Mouse (Mus musculus) limb, embryonic 14.5 days (tissue): ENCODE results near the gene Klhl26. TPM values are rescaled to one million over a fixed set of nuclear protein-coding genes. Genes with fewer than 3 reads are reported as not detected.

Experiments
- ATAC-seq: fragments of 200-750 bp; cut with Nextera tagmentation; 2 replicates; pipeline ENCODE4 v1.8.0; 2017; ENCODE audit warnings: low read depth, moderate number of reproducible peaks, moderate TSS enrichment; ENCODE audit not compliant: low FRiP score
- DNase-seq: peaks from one replicate; pipeline ENCODE4 v3.0.0-alpha.2; 2015; ENCODE audit warnings: low spot score
- H3K27ac ChIP-seq: fragments of 300-500 bp; sonication (generic); replicated peaks from 2 replicates; pipeline ENCODE4 v1.5.1; 2014; ENCODE audit warnings: low read depth, mild to moderate bottlenecking, low read length, moderate library complexity, mixed read lengths
- H3K27me3 ChIP-seq: fragments of 300-500 bp; sonication (generic); 2 replicates; pipeline ENCODE4 v1.6.1; 2014; ENCODE audit warnings: low read length, mixed read lengths; ENCODE audit not compliant: control insufficient read depth, insufficient read depth
- H3K36me3 ChIP-seq: fragments of 300-500 bp; sonication (generic); 2 replicates; pipeline ENCODE4 v1.6.1; 2014; ENCODE audit warnings: mild to moderate bottlenecking, low read length, moderate library complexity, mixed read lengths; ENCODE audit not compliant: control insufficient read depth, insufficient read depth
- H3K4me1 ChIP-seq: fragments of 300-500 bp; sonication (generic); 2 replicates; pipeline ENCODE4 v1.6.1; 2014; ENCODE audit warnings: antibody characterized with exemption, low read length, mixed read lengths; ENCODE audit not compliant: control insufficient read depth, insufficient read depth
- H3K4me2 ChIP-seq: fragments of 300-500 bp; sonication (generic); replicated peaks from 2 replicates; pipeline ENCODE4 v1.6.1; 2014; ENCODE audit warnings: low read depth, mild to moderate bottlenecking, low read length, moderate library complexity; ENCODE audit not compliant: severe bottlenecking
- H3K4me3 ChIP-seq: fragments of 300-500 bp; sonication (generic); replicated peaks from 2 replicates; pipeline ENCODE4 v1.5.1; 2014; ENCODE audit warnings: low read length
- H3K9ac ChIP-seq: fragments of 300-500 bp; sonication (generic); 2 replicates; pipeline ENCODE4 v1.6.1; 2014; ENCODE audit warnings: mild to moderate bottlenecking, low read depth, low read length, moderate library complexity; ENCODE audit not compliant: severe bottlenecking
- H3K9me3 ChIP-seq: fragments of 300-500 bp; sonication (generic); 2 replicates; pipeline ENCODE4 v1.6.1; 2016; ENCODE audit warnings: low read length; ENCODE audit not compliant: control insufficient read depth
- POLR2A ChIP-seq: fragments of 200-500 bp; IDR thresholded peaks from 2 replicates; pipeline ENCODE4 v1.8.0; 2012; ENCODE audit warnings: inconsistent platforms, mild to moderate bottlenecking, moderate library complexity, borderline replicate concordance; ENCODE audit not compliant: insufficient read depth, insufficient read length; ENCODE audit errors: extremely low read depth
- WGBS: fragments of 180-500 bp; shearing (Covaris S2); extraction: QIAGEN DNeasy Blood & Tissue Kit; methylation state at CpG from one replicate; pipeline ENCODE4 v1.1.7; 2014; 5-methylcytosine and 5-hydroxymethylcytosine counted together
- polyA plus RNA-seq, 2 experiments: library from polyadenylated mRNA; depleted of rRNA in 1 of 2; stranded (reverse) in 1 of 2; unstranded in 1 of 2; fragments of >200 nt; fragmentation: Nextera tagmentation in 1 of 2; extraction: Ambion mirVana in 1 of 2; gene quantifications; 2 replicates each; pipeline versions ENCODE4 v1.2.1 to v1.2.3; 2012 to 2014

The Klhl26 gene
- polyA plus RNA-seq, 2 experiments, result 24.2 to 48.7 TPM

- H3K4me1 ChIP-seq, result peaks cover 67% of the 10 kb centered on the region
- H3K9me3 ChIP-seq, result no peaks in the 10 kb centered on the region
- DNase-seq (no peak), ATAC-seq (no peak)
- H3K4me2 ChIP-seq, result peak overlapping the region; percentile 68
- H3K36me3 ChIP-seq, result no peaks in the 10 kb centered on the region
- under 1% methylated on average over 17 of the region's 41 CpGs for WGBS
- H3K27ac ChIP-seq, result no peak overlapping the region
- H3K4me3 ChIP-seq, result peak overlapping the region; percentile 32
- peaks cover 63% of the 10 kb centered on the region for H3K27me3 ChIP-seq
- peak overlapping the region; percentile 45 for H3K9ac ChIP-seq
- no peak for TF ChIP-seq POLR2A
These were observed 12.8 kb upstream of the Klhl26 start for GRCm38 (mm10) chr8:70489576-70489975.

DNA sequence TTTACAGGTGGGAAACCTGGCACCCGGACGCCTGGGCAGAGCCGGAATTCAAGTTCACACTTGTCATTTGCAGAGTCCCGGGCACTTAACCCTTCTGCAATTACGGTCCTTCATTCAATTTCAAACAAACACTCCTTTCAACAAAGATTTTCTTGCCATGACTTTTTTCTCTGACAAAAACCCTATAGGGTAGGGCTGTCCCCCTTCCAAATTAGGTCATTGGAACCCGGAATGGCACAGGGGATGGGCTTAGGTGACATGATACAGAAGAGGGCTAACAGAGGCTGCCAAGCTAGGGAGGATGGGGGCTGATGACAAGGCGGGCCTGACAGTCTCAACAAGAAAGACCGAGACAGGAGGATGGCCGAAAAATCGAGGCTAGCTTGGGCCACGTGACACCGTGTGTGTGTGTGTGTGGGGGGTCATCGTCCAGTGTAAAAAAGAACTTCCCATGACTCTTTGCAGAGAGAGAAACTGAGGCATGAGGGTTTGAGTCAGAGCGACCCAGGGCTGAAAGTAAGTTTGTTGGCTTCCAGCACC, 12.2 kb upstream of the Klhl26 start:
- TF ChIP-seq POLR2A, result no peak
- no peak overlapping the region for H3K27ac ChIP-seq
- H3K27me3 ChIP-seq, result peaks cover 58% of the 10 kb centered on the region
- ATAC-seq (no peak), DNase-seq (no peak)
- H3K9ac ChIP-seq, result peak overlapping the region; percentile 45
- H3K4me2 ChIP-seq, result peak overlapping the region; percentile 68
- peaks cover 61% of the 10 kb centered on the region for H3K4me1 ChIP-seq
- WGBS, result 5% methylated on average over 14 of the region's 14 CpGs
- no peaks in the 10 kb centered on the region for H3K36me3 ChIP-seq
- H3K9me3 ChIP-seq, result no peaks in the 10 kb centered on the region
- peak overlapping the region; percentile 32 for H3K4me3 ChIP-seq

DNA sequence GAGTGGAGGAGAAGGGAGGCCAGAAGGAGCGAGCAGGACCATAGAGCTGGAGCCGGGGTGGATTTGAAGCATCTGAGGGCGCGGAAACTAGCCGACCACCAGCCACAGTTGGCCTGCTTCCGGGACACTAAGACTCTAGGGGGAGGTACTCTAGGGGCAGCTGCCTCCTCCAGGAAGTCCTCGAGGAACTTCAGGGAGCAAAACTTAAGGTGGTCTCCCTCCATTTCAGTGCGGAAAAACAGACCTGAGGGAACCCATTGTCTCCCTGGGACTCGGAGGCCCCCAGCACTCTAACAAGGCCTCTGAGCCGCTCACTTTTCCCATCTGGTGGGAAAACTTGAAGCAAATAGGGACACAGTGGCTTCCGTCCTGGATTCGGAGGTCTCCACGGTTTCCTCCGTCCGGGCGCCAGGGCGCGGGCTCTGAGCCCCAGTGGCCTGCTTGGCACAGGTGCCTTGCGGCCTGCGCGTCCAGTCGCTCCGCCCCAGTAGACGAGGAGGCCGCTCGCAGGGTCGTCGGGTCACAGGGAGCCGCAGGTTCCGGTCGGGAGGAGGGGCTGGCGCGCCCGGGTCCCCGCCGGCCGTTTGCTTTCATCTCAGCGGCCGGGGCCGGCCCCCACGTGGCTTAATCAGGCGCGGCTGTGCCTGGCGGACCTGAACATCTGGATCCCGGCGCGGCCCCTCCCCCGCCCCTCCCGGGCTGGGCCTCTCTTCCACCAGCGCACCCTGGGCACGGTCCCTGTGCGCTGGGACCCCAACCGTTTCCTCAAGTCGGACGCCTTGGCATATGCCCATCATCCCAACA, 11.4 kb upstream of the Klhl26 start:
- H3K9me3 ChIP-seq, result no peaks in the 10 kb centered on the region
- peak overlapping the region; percentile 68 for H3K4me2 ChIP-seq
- H3K36me3 ChIP-seq, result no peaks in the 10 kb centered on the region
- DNase-seq (no peak), ATAC-seq (no peak)
- no peak overlapping the region for H3K27ac ChIP-seq
- no peak for TF ChIP-seq POLR2A
- H3K4me1 ChIP-seq, result peaks cover 53% of the 10 kb centered on the region
- H3K27me3 ChIP-seq, result peaks cover 50% of the 10 kb centered on the region
- H3K4me3 ChIP-seq, result peak overlapping the region; percentile 28
- 5% methylated on average over 45 of the region's 55 CpGs for WGBS
- H3K9ac ChIP-seq, result peak overlapping the region; percentile 36

DNA sequence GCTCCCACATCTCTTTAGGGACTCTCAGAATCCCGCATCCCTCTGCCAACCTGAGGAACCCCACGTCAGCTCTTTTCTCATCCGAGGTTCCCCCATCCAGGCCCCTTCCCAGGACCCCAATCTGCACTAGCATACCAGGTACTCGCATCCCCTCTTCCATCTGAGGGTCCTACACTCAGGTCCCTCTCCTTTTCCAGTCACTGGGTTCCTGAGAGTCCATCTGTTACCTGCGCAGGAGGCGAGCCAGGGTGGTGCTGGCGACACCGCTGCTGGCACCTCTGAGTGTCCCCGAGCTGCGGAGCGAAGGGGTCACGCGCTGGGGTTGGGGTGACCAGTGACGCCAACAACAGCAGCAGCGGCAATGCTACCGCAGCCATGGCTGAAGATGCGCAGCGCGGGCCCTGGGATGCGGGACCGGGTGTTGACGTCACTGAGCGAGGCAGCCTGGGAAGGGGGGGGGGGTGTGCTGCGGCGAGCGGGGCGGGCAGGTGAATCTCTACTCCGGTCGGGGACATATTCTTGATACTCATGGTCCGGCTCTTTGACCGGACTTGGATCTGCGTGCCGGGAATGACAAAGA, 10.3 kb upstream of the Klhl26 start, which contains the start of gene Tmem59l:
Gene Tmem59l, minus strand, starts transcription at position 418 of the 580 bp plus-strand sequence.
- Histone ChIP-seq H3K36me3 (no peaks in the 10 kb centered on the region), H3K9ac (peak within 1 kb of the TSS; percentile 43), H3K4me2 (peak within 1 kb of the TSS; percentile 68), H3K4me3 (peak within 1 kb of the TSS; percentile 31), H3K27me3 (peaks cover 40% of the 10 kb centered on the region), H3K4me1 (peaks cover 47% of the 10 kb centered on the region), H3K27ac (no peak within 1 kb of the TSS), H3K9me3 (no peaks in the 10 kb centered on the region)
- WGBS, result 10% methylated on average over 33 of the region's 33 CpGs
- DNase-seq (no peak), ATAC-seq (no peak)
- TF ChIP-seq POLR2A, result no peak

GRCm38 (mm10) chr8:70486191-70486681, 9.5 kb upstream of the Klhl26 start:
- 59% methylated on average over 7 of the region's 7 CpGs for WGBS
- H3K4me1 ChIP-seq, result peaks cover 40% of the 10 kb centered on the region
- no peak for TF ChIP-seq POLR2A
- ATAC-seq (no peak), DNase-seq (no peak)
- no peak overlapping the region for H3K27ac ChIP-seq
- no peaks in the 10 kb centered on the region for H3K36me3 ChIP-seq
- H3K4me3 ChIP-seq, result no peak overlapping the region
- no peak overlapping the region for H3K9ac ChIP-seq
- no peak overlapping the region for H3K4me2 ChIP-seq
- no peaks in the 10 kb centered on the region for H3K9me3 ChIP-seq
- peaks cover 32% of the 10 kb centered on the region for H3K27me3 ChIP-seq
